Mouse (Mus musculus): Measurements from ENCODE around the gene Tcf21. TPM values are rescaled to one million over a fixed set of nuclear protein-coding genes. Genes with fewer than 3 reads are reported as not detected.

The Tcf21 gene
- polyA plus RNA-seq, 1 experiment: 51.1 TPM

- WGBS: 6% methylated on average over 18 of the region's 18 CpGs
- DNase-seq (ENCODE audit: low read depth, low spot score): no peak
These were observed 2.4 kb downstream of the Tcf21 start for GRCm38 (mm10) chr10:22817561-22817960.

GRCm38 (mm10) chr10:22816237-22816762 lies 3.7 kb downstream of the Tcf21 start:
- no peak for DNase-seq (ENCODE audit: low read depth, low spot score)
- under 1% methylated on average over 28 of the region's 28 CpGs for WGBS

- 6% methylated on average over 19 of the region's 19 CpGs for WGBS
These were observed 4.3 kb downstream of the Tcf21 start for GRCm38 (mm10) chr10:22815461-22816236.

GRCm38 (mm10) chr10:22814771-22815170 lies 5.2 kb downstream of the Tcf21 start:
- WGBS: 2% methylated on average over 2 of the region's 2 CpGs
- no peak for DNase-seq (ENCODE audit: low read depth, low spot score)

More at GRCm38 (mm10) chr10:22815461-22816236, 4.3 kb downstream of the Tcf21 start:
- no peak for DNase-seq (ENCODE audit: low read depth, low spot score)

- DNase-seq (ENCODE audit: low read depth, low spot score): no peak
- 7% methylated on average over 4 of the region's 8 CpGs for WGBS
These were observed 5.7 kb downstream of the Tcf21 start for GRCm38 (mm10) chr10:22814294-22814693.

- 3% methylated on average over 18 of the region's 18 CpGs for WGBS
- DNase-seq (ENCODE audit: low read depth, low spot score): no peak
These were observed 6.5 kb downstream of the Tcf21 start for GRCm38 (mm10) chr10:22813317-22813960.

- 33% methylated on average over 12 of the region's 12 CpGs for WGBS
- DNase-seq (ENCODE audit: low read depth, low spot score): no peak
These were observed 8.1 kb downstream of the Tcf21 start for GRCm38 (mm10) chr10:22811921-22812320.

- DNase-seq (ENCODE audit: low read depth, low spot score): no peak
- WGBS: 34% methylated on average over 3 of the region's 3 CpGs
These were observed 37.3 kb downstream of the Tcf21 start for GRCm38 (mm10) chr10:22782684-22783083.

GRCm38 (mm10) chr10:22781466-22781865 lies 38.5 kb downstream of the Tcf21 start:
- 33% methylated on average over 4 of the region's 4 CpGs for WGBS
- DNase-seq (ENCODE audit: low read depth, low spot score): no peak

GRCm38 (mm10) chr10:22777939-22778338 lies 42.0 kb downstream of the Tcf21 start:
- 13% methylated on average over 5 of the region's 5 CpGs for WGBS
- no peak for DNase-seq (ENCODE audit: low read depth, low spot score)

- WGBS: 9% methylated on average over 7 of the region's 7 CpGs
- DNase-seq (ENCODE audit: low read depth, low spot score): no peak
These were observed 43.8 kb downstream of the Tcf21 start for GRCm38 (mm10) chr10:22776007-22776698.

GRCm38 (mm10) chr10:22775456-22775855 lies 44.5 kb downstream of the Tcf21 start:
- no peak for DNase-seq (ENCODE audit: low read depth, low spot score)

GRCm38 (mm10) chr10:22774626-22775025 lies 45.3 kb downstream of the Tcf21 start:
- 47% methylated on average over 3 of the region's 3 CpGs for WGBS
- DNase-seq (ENCODE audit: low read depth, low spot score): no peak

More at GRCm38 (mm10) chr10:22775456-22775855, 44.5 kb downstream of the Tcf21 start:
- 52% methylated on average over 2 of the region's 2 CpGs for WGBS

Other genes with a start within 250 kb of the Tcf21 start
- gene Slc2a12, start 175.2 kb downstream of the Tcf21 start, polyA plus RNA-seq (2012; rRNA removed): 0.46 and 0.51 TPM in 2 replicates
- gene Tbpl1, start 88.2 kb downstream of the Tcf21 start, polyA plus RNA-seq (2012; rRNA removed): 26.0 and 26.2 TPM in 2 replicates